Mouse (Mus musculus): ENCODE results near the gene Rmi1.
"Not testable (repeated sequence)": the region's sequence is repeated elsewhere in the genome, so short reads cannot be mapped to it uniquely, and the experiment has no call there.

The Rmi1 gene

DNA sequence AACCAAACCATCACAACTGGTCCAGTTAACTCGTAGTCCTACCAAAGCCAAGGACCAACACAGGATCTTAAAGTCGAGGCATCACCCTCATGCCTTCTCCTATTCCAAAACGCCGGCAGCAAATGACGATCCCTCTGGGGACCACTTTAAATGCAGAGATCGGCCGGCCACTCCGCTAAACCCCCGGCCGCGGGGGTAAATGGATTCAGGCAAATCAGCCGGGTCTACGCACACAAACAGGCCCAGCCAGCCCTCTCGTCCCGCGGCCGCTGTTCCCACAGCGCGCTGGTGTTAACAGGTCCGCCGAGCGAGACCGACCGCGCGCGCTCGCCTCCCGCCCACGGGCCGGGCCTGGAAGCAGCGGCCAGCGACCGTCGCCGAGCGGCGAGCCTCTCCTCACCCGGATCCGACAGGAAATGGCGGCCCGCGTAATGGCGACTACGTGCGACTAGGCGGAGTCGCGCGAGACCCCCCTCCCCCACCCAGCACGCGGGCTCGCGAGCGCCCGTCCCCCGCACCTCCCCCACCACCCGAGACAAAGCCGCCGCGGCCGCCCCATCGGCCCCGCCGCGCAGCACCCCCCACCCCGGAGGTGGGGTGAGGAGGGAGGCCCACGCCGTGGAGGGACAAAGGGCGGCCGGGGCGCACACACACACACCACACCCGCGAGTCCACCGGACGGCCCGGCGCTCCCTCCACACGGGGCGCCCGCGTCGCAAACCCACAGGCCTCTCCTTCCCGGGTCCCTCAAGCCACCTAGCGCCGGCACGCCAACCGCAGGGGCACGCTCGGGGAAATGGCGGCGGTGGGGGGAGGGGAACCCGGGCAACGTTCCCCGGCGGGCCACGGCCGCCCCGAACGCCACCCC, 679 bp upstream of the Rmi1 start:
- DNase-seq = no peak

DNA sequence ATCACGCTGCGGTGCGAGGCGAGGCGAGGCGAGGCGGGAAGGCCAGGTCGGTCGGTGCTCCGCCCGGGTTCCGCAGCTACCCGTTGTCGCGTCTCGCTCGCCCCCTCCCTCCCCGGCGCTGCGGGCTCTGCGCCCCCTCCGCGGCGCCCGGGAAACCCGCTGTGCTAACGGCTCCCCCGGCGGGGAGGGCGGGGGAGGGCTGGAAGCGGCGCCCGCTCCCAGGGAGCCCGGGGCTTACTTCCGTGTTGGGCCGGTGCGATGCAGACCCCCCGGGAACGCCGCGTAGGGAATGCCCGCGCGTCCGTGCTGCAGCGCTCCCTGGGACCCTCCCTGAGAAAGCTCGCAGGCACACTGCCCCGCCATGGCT, 679 bp downstream of the Rmi1 start:
- no peak for DNase-seq

DNA sequence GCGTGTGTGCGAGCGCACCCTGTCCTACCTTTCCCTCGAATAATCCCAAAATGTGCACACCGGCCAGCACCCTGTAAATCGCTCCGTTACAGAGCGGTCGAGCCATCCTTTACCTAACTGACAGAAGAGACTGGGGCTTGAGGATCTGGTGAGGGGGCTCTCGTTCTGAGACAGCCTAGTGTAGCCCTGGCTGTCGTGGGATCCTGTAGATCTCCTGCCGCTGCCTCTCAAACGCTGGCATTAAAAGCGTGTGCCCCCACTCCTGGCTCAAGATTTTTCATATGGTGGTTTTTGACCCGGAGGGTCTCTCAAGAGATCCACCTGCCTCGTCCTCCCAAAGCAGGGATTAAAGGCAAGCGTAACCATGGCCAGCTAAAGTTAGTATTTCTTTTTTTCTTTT, 1.2 kb downstream of the Rmi1 start, which contains the start of gene Hnrnpk:
Gene Hnrnpk (minus strand): TSS at position 101 of the 400 bp plus-strand sequence.
- not testable (repeated sequence) for DNase-seq

DNA sequence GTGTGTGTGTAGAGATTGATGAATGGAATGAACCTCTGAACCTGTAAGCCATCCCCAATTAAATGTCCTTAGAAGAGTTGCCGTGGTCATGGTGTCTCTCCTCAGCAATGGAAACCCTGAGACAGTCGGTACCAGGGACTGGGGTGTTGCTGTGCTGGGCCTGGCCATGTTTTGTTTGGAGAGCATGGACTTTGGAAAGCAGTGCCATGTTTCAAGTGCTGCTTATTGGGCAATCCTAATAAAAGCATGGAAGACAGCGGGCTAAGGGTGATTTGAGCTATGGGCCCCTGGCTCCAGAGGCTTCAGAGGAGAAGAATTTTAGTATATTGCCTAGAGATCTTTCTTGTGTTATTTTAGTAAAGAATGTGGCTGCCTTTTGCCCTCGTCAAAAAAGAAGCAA, 9.0 kb downstream of the Rmi1 start:
- no peak for DNase-seq

DNA sequence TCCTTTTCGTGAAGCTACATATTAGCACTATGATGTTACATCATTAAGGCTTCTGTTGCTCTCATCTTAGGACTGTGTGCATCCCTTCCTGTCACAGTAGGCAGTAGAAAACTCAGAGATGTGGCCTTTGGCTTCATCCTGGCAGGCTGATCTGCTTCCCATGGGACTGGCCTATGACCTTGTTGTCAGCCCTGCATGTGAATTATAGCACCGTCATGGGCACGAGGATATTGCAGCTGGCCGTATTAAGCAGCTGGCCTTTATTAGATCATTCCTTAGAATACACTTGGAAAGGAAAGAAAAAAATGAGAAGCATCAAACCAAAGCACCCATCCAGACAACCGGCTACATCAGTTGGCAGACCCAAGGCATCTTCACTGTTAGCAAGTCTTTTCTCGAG, 13.3 kb downstream of the Rmi1 start:
- DNase-seq = no peak

DNA sequence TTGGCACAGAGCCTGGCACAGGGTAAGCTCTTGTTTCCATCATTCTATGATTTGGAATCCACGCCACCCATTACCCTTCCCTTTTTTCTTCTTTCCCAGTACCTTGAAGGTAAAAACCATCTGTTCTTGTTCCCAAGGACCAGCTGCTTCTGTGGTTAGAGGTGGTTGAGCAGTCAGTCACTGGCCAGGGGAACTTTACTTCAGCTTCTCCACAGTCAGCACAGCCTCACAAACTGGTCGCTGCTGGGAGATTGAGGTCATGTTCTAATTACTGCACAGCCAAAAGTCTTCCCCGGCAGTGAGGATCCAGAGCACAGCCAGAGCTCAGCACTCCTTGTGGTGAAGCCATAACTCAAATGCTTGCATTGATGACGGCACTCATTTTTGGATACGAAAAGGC, 13.8 kb downstream of the Rmi1 start:
- no peak for DNase-seq

DNA sequence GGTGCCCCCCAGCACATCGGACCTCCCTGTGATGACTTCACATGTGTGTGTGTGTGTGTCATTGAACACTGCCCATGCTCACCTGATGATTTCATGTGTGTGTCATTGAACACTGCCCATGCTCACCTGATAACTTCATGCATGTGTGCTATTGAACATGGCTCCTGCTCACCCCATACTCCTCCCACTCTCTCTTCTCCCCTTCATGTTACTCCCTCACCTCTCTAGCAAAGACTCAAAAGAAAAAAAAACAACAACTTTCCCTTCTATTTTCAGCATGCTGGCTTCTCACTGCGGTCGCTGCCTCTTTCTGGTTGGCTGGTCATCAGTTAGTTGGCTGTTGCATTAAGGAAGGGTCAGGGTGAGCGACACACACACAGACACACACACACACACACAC, 16.6 kb downstream of the Rmi1 start:
- DNase-seq = no peak

DNA sequence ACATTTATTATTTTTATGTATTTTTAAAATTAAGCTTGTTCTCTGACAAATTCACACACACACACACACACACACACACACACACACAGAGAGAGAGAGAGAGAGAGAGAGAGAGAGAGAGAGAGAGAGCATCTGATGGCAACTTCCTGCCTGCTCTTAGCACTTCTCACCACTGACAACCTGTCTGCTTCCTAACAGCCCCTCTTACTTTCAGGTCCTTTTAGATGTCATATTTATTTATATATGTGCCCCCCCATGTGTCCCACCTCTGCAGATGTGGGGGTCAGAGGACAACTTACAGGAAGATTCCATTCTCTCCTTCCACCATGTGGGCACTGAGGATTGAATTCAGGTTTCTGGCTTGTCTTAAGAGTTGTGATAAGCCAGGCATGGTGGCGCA, 17.2 kb downstream of the Rmi1 start:
- no peak for DNase-seq

DNA sequence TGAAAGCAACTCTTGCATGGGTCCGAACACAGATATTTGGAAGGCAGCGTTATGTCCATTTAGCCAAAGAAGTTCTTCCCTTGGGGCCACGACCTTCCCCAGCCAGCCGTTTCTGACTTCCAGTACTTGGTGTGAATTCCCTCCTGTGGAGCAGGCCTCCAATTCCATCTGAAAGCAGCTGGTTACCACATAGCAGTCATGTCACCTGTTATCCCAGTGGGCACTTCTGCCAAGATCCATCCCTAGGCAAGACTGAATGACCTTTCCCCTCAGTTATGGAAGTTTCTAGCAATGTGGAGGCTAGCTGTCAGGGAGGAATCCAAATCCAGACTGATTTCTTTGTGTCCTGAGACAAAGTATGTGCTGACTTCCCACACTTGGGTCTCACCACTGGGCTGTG, 19.0 kb downstream of the Rmi1 start:
- DNase-seq = no peak

DNA sequence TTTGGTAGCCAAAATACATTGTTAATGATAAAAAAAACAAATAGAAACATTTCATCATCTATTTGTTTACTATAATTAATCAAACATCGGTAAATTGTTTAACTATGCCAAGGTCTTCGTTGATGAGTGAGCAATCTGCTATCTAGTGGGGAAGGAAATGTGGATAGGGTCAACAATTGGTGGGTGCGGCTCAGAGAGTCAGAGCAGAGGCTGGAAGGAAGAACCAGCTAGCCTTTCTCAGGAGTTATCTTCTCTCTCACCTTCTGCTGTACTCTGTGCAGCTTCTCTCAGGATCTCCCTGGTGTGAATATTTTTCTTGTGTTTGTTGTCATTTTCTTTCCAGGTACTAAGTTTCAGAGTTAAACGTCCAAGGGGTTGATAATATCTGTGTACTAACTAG, 20.2 kb downstream of the Rmi1 start:
- no peak for DNase-seq

DNA sequence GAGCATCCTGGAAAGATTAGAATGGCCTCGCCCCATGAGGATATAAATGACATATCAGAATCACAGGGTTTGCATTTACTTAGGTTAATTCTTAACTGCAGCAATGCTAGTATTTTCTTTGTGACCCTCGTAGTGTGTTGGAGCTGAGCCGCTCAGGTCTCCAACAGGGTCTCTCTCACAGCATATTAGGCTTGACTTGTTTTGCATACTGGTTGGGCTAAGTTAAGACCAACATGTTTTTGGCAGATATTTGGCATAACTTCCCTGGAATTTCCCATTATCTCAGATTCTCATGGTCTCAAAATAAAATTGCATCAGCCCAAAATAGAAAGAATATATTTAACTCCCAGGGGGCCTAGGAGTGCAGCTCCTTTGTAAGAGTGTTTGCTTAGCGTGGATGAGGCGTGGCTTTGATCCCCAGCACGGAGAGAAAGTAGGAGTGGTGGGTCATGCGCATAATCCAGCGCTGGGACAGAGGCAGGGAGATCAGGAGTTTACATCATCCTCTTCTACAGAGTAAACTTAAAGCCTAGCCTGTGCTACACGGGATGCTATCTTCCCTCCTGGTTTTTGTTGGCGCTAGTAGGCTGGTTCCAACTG, 21.1 kb downstream of the Rmi1 start:
- DNase-seq = no peak

DNA sequence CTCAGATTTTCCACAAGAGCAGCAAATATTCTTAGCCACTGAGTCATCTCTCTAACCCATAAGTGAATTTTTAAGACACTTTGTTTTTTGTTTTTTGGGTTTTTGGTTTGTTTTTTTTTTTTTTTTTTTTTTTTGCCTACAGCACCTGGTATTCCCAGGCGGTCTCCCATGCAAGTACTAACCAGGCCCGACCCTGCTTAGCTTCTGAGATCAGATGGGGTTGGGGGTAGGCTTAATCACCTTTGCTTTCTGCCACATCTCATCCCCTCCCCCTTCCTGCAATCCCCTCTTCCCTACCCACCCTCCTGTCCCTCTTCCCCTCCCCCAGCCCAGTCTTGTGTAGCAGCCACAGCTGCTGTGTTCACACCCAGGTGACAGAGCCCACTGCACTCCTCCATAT, 37.7 kb downstream of the Rmi1 start:
- DNase-seq = no peak

DNA sequence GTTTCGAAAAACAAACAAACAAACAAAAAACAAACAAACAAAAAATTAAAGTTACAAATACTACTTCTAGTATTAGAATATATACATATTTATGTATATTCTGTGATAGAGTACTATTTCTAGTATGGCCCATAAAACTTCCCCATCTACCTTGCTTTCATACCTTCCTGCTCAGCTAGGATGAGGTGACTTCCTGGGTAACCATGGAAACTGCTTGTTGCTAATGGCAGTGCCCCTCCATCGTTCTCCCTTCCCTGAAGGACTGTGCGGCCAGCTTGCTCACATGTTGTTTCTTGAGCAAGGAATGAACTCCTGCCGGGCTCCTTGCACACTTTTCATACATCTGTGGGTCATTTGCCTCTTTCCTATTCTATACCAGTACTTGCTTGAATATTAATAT, 41.3 kb downstream of the Rmi1 start:
- no peak for DNase-seq

DNA sequence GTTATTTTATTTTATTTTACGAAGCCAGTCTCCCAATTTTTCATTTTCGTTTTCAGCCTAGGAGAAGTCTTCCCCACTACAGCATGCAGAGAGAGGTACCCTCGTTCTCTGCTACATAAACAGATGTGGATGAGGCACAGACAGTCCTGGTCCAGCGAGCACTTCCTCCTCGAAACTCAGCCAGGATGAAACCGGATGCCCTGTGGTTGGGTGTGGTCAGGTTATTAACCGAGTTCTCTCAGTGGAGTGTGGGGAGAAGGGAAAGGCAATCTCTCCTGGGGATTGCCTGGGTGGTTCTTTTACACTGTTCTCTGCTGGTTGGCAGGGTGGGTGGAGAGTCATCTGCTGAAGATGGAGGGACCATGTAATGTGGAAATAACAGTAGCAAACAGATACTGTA, 41.7 kb downstream of the Rmi1 start:
- DNase-seq = no peak

DNA sequence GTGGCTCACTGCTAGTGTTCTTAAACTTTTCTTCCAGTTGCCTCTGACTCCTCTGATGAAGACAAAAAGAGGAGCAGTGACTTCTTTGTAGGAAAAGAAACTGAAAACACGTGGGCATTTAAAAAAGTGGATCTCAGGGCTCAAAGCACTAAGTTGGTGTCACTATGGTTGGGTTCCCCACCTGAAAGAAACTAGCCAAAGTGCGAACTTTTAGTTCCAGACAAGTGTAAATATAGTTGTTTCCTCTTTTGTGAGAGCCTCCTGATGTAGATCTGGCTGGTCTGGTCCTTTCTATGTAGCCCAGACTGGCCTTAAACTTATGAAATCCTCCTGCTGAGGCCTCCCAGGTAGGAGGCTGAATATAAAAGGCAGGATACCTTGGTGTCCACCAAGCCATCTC, 44.5 kb downstream of the Rmi1 start:
- no peak for DNase-seq

DNA sequence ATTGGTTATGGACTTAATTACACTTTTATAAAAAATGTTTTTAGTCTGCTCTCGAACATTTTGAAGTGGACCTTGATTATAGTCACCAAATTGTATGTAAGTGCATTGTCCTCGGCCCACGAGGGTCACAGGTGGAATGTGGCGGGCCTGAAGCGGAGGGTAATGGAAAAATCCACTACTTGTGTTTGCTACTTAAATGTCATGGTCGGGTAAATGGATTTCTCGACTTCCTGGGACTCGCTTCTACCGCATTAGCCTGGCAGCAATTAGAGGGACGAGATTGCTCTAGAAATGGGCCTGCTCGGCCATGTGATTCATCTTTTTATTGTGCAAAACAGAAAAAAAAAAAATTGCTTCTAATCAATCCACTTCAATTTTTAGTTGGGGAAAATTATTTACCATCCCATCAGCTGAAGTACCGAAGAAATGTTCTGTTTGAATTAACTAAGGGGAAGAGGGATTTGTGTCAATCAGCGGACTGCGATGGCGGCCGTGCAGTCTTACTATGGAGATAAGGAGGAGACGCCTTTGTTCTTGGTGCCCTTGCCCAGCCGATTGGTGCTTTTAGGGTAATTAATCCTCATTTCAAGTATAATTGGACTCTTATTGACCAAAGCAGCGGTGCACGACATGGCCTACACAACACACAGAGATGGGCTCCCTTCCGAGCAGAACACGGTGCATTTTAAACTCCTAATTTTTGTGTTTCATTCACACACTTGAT, 48.6 kb downstream of the Rmi1 start:
- DNase-seq = no peak

DNA sequence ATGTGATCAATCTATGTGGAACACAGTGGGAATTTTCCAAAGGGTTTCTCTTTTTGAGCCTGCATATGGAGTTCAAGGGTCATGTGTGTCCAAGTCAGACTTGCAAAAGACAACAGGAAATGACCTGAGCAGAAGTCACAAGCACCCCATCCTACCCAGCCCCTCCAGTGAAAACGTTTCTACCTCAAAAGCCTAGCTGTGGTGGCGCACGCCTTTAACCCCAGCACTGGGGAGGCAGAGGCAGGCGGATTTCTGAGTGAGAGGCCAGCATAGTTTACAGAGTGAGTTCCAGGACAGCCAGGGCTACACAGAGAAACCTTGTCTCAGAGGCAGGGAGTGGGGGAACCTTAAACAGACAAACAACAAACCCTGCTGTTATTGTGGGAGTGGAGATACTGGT, 50.2 kb downstream of the Rmi1 start:
- DNase-seq = no peak

DNA sequence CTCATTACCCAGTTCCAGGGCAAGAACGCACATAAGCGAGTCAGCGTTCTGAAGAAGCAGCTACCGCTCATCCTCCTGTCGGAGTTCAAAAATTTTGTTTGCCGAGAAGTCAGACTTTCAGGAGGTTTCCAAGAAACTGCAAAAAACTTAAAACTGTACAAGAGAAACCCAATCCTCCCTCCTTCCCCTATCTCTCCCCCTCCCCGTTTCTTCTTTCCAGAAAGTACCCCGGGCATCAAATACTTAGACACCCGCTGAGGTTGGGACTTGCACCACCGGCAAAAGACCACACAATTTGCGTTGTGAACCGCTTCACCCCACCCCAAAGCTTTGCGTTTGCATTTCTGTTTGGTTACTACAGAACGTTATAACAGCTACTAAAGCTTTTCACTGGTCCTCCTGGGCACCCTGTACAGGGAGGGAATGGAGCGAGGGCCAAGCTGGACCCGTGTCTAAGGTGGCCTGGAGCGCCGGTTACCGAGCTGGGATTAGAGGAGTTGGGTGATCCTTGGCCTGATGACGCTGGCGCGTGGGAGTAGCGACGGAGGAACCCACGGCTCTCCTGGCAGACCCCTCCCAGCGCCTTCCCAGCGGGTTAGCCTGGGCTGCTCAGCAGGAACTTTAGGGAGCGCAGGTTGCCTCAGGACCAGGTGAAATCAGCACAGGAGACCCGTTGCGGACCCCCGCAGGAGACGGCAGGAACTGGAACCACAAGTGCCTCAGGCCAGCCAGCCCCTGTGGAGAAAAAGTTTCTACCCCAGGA, 50.8 kb downstream of the Rmi1 start:
- DNase-seq = no peak

DNA sequence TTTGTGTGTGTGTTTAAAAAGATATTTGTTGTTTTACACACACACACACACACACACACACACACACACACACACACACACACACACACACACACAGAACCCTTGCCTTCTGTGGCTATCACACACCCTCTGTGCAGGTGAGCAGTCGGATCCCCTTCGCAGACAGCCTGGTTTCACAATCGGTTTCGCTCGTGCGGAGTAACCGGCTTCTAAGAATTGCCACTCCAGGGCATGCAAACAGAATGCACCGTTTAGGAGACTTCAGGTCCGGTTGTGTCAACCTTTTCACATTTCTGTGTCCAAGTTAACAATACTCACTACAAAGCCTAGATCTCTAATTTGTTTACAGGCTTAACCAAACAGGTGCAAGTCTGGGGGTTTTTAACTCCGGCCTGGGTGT, 51.5 kb downstream of the Rmi1 start:
- DNase-seq = no peak

DNA sequence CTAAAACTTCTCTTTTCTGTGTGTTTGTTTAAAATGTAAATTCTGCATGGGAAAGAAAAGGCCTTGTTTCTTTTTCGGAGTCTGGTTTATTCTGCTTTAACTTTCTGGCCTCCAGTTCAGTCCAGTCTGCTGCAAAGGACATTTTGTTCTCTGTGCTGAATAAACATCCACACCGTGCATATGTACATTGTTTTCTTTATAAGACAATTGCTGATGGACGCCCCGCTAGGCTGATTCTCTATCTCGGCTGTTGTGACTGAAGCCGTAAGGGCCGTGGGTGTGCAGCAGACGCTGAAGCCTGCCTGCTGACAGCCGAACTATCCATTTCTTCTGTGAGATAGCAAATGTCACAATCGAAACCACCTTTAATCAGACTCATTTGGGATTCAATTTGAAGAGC, 54.5 kb downstream of the Rmi1 start:
- DNase-seq = no peak

DNA sequence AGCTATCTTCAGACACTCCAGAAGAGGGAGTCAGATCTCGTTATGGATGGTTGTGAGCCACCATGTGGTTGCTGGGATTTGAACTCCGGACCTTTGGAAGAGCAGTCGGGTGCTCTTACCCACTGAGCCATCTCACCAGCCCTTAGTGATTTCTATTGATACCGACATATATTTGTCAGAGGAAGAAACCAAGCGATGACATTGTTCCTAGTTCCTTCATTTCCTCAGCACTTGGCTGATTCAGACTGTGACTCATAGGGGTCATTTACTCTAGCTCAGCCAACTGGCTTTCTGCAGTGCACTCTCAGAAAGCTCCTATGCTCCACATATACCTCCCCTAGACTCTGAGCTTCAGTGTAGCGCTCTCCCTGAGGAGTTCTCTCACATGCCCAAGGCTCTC, 56.8 kb downstream of the Rmi1 start:
- not testable (repeated sequence) for DNase-seq

Data from cerebellum, adult 9-11 months (tissue).